Mouse (Mus musculus) liver, embryonic 14.5 days (tissue): ENCODE measurements at regions not wholly inside any gene's neighbourhood (a gene's known extent, or its start where the extent isn't known, plus 50 kb on each side); places are given as distances from the start of the nearest gene placed in this dataset.

Source experiments
- CTCF ChIP-seq: IDR thresholded peaks from 2 replicates; pipeline ENCODE4 v1.5.1; 2016; ENCODE audit warnings: antibody characterized with exemption, low read depth, control low read depth
- EP300 ChIP-seq: IDR thresholded peaks from 2 replicates; pipeline ENCODE4 v1.6.1; 2016; ENCODE audit warnings: antibody characterized with exemption, low read depth

DNA sequence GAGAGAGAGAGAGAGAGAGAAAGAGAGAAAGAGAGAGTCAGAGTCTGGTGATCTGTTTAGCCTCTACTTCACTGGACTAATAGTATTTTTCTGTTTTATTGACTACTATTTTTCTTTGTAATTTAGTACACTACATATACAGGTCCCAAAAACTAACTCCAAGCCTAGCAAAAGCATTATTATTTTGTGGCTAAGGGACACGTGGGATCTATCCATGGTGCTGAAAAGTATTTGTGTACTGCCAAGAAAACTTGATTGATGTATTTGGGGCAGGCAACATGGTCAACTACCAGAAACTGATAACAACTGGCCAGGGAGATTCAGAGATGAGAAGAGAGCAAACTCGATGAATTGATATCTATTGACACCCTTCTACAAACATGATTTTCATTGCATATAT lies 94.3 kb upstream of the Zic1 start:
- no peak for TF ChIP-seq CTCF
- no peak for TF ChIP-seq EP300
